Mouse (Mus musculus) embryonic fibroblast, embryonic 13.5 days (primary cell): Measurements from ENCODE around the gene Col4a1.

ENCODE experiments used
- CTCF ChIP-seq: IDR thresholded peaks from 2 replicates; pipeline ENCODE4 v1.5.1; 2011; ENCODE audit warnings: mild to moderate bottlenecking, control low read depth, low read length, moderate library complexity, borderline replicate concordance; ENCODE audit not compliant: insufficient read depth
- POLR2A ChIP-seq: IDR thresholded peaks from 2 replicates; pipeline ENCODE4 v1.6.1; 2011; ENCODE audit warnings: low read depth, mild to moderate bottlenecking, control low read depth, low read length, moderate library complexity

- no peak for TF ChIP-seq CTCF
- TF ChIP-seq POLR2A = no peak
Observed at GRCm38 (mm10) chr8:11254510-11254909, 58.1 kb downstream of the Col4a1 start.
